In genomic region chr16:44221463-44221862, GRCm38 (mm10) we compare ENCODE assay signal across 27 mouse cellular contexts. TPM values are rescaled to one million over a fixed set of nuclear protein-coding genes. Genes with fewer than 3 reads are reported as not detected.
DNase-seq lines count a peak whose midpoint lies in the region; ATAC-seq and TF ChIP-seq lines count a peak whose summit lies in the region.
"Had no signal": no experiment of that assay in that cellular context is flagged by ENCODE, and none has a peak within 500 bp of the region (broad histone marks: within the 10 kb centered on the region; RNA-seq: fewer than 3 reads in every experiment).

No protein-coding gene starts in this region.

- no peak for TF ChIP-seq CTCF in gastrocnemius, adult 2 months (IDR thresholded peaks at IDR 0.05)
- no peak for TF ChIP-seq CTCF in heart, postnatal 0 days (IDR thresholded peaks at IDR 0.05; ENCODE audit: low read depth)

- no peak for TF ChIP-seq EP300 in heart, postnatal 0 days (IDR thresholded peaks at IDR 0.05; ENCODE audit: low read depth)

- peak; percentile 51 for DNase-seq in gastrocnemius, adult 2 months
- DNase-seq in gastrocnemius, postnatal 4 days (ENCODE audit: low spot score in 2 of 2), result no peak
- DNase-seq in heart, embryonic 10.5 days (ENCODE audit: low spot score), result no peak
- no peak for DNase-seq in heart, postnatal 25 days (ENCODE audit: low spot score)
- DNase-seq in brain, adult 2 months (ENCODE audit: low read depth, low spot score), result peak; percentile 65
- peak; percentile 82 for DNase-seq in heart, postnatal 0 days (ENCODE audit: low spot score)
- no peak for DNase-seq in liver
- no peak for DNase-seq in kidney, adult 8-10 months
- DNase-seq: adrenal gland, postnatal 25 days; cerebellum, adult 18-20 months; cerebellum, postnatal 10 days; kidney, adult 2 months; layer of hippocampus, postnatal 36 days; left cerebral cortex, postnatal 4 days; liver, embryonic 13.5 days; lung, adult 2 months; lung, postnatal 10 days; right cerebral cortex, adult 18-20 months; thymus, adult 18-20 months; thymus, postnatal 25 days had no signal

- peaks cover 15% of the 10 kb centered on the region for H3K4me1 ChIP-seq in heart, embryonic 10.5 days
- H3K4me1 ChIP-seq in heart, postnatal 0 days (ENCODE audit: control insufficient read depth, insufficient read depth), result peaks cover 9% of the 10 kb centered on the region
- H3K4me1 ChIP-seq: liver, embryonic 13.5 days; midbrain, embryonic 13.5 days had no signal

- H3K27ac ChIP-seq in gastrocnemius, adult 2 months, result peak overlapping the region; percentile 96
- peak overlapping the region; percentile 42; the same call in 1 of the 2 replicates for H3K27ac ChIP-seq in heart, embryonic 10.5 days
- H3K27ac ChIP-seq in heart, postnatal 0 days (ENCODE audit: low read depth), result peak overlapping the region; percentile 56
- H3K27ac ChIP-seq: kidney, postnatal 0 days; liver, embryonic 13.5 days; macrophage; midbrain, embryonic 13.5 days; stomach, postnatal 0 days had no signal

- WGBS in heart, embryonic 10.5 days, result 45% methylated on average over 6 of the region's 6 CpGs
- WGBS in heart, postnatal 0 days, result 29% methylated on average over 6 of the region's 6 CpGs

- peaks cover 47% of the 10 kb centered on the region for H3K36me3 ChIP-seq in heart, embryonic 10.5 days
- peaks cover 41% of the 10 kb centered on the region for H3K36me3 ChIP-seq in heart, postnatal 0 days (replicated peaks; ENCODE audit: control insufficient read depth, insufficient read depth, low read length)

- no peak overlapping the region for H3K4me2 ChIP-seq in heart, postnatal 0 days (ENCODE audit: low read depth, low read length)
- H3K4me2 ChIP-seq: liver, embryonic 13.5 days; midbrain, embryonic 13.5 days had no signal

- intact Hi-C loops in gastrocnemius, adult 2 months (cut with DNase I), result no loop called here
- intact Hi-C loops in heart, postnatal 25 days (cut with DNase I), result no loop called here

- H3K27me3 ChIP-seq in heart, embryonic 10.5 days (ENCODE audit: insufficient read depth, poor library complexity, severe bottlenecking), result no peaks in the 10 kb centered on the region
- no peaks in the 10 kb centered on the region for H3K27me3 ChIP-seq in heart, postnatal 0 days (ENCODE audit: control insufficient read depth, insufficient read depth, low read length)
- H3K27me3 ChIP-seq: liver, embryonic 13.5 days; midbrain, embryonic 13.5 days had no signal

- ATAC-seq in heart, postnatal 0 days (ENCODE audit: insufficient read depth, low read depth), result peak; percentile 86
- ATAC-seq: forebrain, embryonic 16.5 days; hindbrain, embryonic 16.5 days; midbrain, embryonic 13.5 days had no signal

- H3K9me3 ChIP-seq in heart, embryonic 10.5 days, result no peaks in the 10 kb centered on the region
- no peaks in the 10 kb centered on the region for H3K9me3 ChIP-seq in heart, postnatal 0 days (replicated peaks; ENCODE audit: control insufficient read depth, low read length)
- H3K9me3 ChIP-seq: liver, embryonic 13.5 days; midbrain, embryonic 13.5 days had no signal

- no peak overlapping the region for H3K9ac ChIP-seq in heart, postnatal 0 days (replicated peaks; ENCODE audit: low read depth, low read length)
- H3K9ac ChIP-seq: liver, embryonic 13.5 days; midbrain, embryonic 13.5 days had no signal

- no peak overlapping the region for H3K4me3 ChIP-seq in gastrocnemius, adult 2 months
- H3K4me3 ChIP-seq in heart, embryonic 10.5 days, result no peak overlapping the region
- no peak overlapping the region for H3K4me3 ChIP-seq in heart, postnatal 0 days (ENCODE audit: low read depth, low read length)
- H3K4me3 ChIP-seq: erythroblast, embryonic 14.5 days; liver, embryonic 13.5 days; midbrain, embryonic 13.5 days had no signal

RNA-seq across cellular contexts. Expression of gene Usf3, which starts 48.4 kb away (rescaled TPM):
- total RNA-seq in gastrocnemius, adult 2 months (2021), result 10 to 100 TPM; 41.6 to 47.9 TPM
- 10 to 100 TPM; 37.3 to 41.9 TPM for total RNA-seq in gastrocnemius, postnatal 4 days (2021)
- polyA plus RNA-seq in heart, embryonic 10.5 days (2016; fragmentation: Nextera tagmentation; extraction: Ambion mirVana), result 2.4 and 2.8 TPM in 2 replicates
- total RNA-seq in heart, postnatal 25 days (2021), result 10 to 100 TPM; 16.4 to 20.9 TPM
- 9.6 and 9.9 TPM in 2 replicates for total RNA-seq in heart, postnatal 0 days (2014; rRNA removed; ENCODE audit: low replicate concordance)
- polyA plus RNA-seq in heart, postnatal 0 days (2015; fragmentation: Nextera tagmentation; extraction: Ambion mirVana), result 1.1 and 1.4 TPM in 2 replicates

Comparison
In these comparisons a context has a peak if more than half of its experiments do, and no peak if none do; other contexts are left out.
1. DNase-seq: peak in gastrocnemius, adult 2 months (single experiment), brain, adult 2 months (single experiment) and heart, postnatal 0 days (single experiment); none in gastrocnemius, postnatal 4 days (0 of 2), heart, embryonic 10.5 days (single experiment), heart, postnatal 25 days (single experiment), liver (single experiment) and kidney, adult 8-10 months (0 of 2).
2. H3K27ac ChIP-seq: peak in every context shown above with its lines; median percentile 96 in gastrocnemius, adult 2 months; 56 in heart, postnatal 0 days; 42 in heart, embryonic 10.5 days.